Mouse (Mus musculus): ENCODE measurements around the gene Dlx1. TPM values are rescaled to one million over a fixed set of nuclear protein-coding genes. Genes with fewer than 3 reads are reported as not detected.

The Dlx1 gene
- total and polyA plus RNA-seq, 2 experiments from 2014 or later, result not detected

GRCm38 (mm10) chr2:71491295-71491694 lies 36.6 kb upstream of the Dlx1 start:
- Histone ChIP-seq H3K27me3 (ENCODE audit: control insufficient read depth, insufficient read depth, low read length) (no peaks in the 10 kb centered on the region), H3K9me3 (replicated peaks; ENCODE audit: control insufficient read depth, low read length) (no peaks in the 10 kb centered on the region), H3K4me2 (ENCODE audit: low read depth, low read length) (no peak overlapping the region), H3K9ac (replicated peaks; ENCODE audit: low read depth, low read length) (no peak overlapping the region), H3K27ac (ENCODE audit: low read depth) (no peak overlapping the region), H3K4me1 (ENCODE audit: control insufficient read depth, insufficient read depth) (no peaks in the 10 kb centered on the region), H3K36me3 (replicated peaks; ENCODE audit: control insufficient read depth, insufficient read depth, low read length) (no peaks in the 10 kb centered on the region), H3K4me3 (ENCODE audit: low read depth, low read length) (no peak overlapping the region)
- TF ChIP-seq EP300 (IDR thresholded peaks at IDR 0.05; ENCODE audit: low read depth) (no peak), CTCF (IDR thresholded peaks at IDR 0.05; ENCODE audit: low read depth) (no peak)
- DNase-seq (ENCODE audit: low spot score) (no peak), ATAC-seq (ENCODE audit: insufficient read depth, low read depth) (no peak)

GRCm38 (mm10) chr2:71493161-71493683 lies 34.7 kb upstream of the Dlx1 start:
- H3K27me3 ChIP-seq (ENCODE audit: control insufficient read depth, insufficient read depth, low read length), result no peaks in the 10 kb centered on the region
- no peaks in the 10 kb centered on the region for H3K9me3 ChIP-seq (replicated peaks; ENCODE audit: control insufficient read depth, low read length)
- DNase-seq (ENCODE audit: low spot score), result no peak
- H3K4me2 ChIP-seq (ENCODE audit: low read depth, low read length), result no peak overlapping the region
- WGBS, result 77% methylated on average over 12 of the region's 12 CpGs
- TF ChIP-seq CTCF (IDR thresholded peaks at IDR 0.05; ENCODE audit: low read depth), result no peak
- TF ChIP-seq EP300 (IDR thresholded peaks at IDR 0.05; ENCODE audit: low read depth), result no peak
- H3K27ac ChIP-seq (ENCODE audit: low read depth), result no peak overlapping the region
- no peak overlapping the region for H3K4me3 ChIP-seq (ENCODE audit: low read depth, low read length)
- no peaks in the 10 kb centered on the region for H3K36me3 ChIP-seq (replicated peaks; ENCODE audit: control insufficient read depth, insufficient read depth, low read length)
- H3K4me1 ChIP-seq (ENCODE audit: control insufficient read depth, insufficient read depth), result no peaks in the 10 kb centered on the region
- no peak overlapping the region for H3K9ac ChIP-seq (replicated peaks; ENCODE audit: low read depth, low read length)
- no peak for ATAC-seq (ENCODE audit: insufficient read depth, low read depth)

DNA sequence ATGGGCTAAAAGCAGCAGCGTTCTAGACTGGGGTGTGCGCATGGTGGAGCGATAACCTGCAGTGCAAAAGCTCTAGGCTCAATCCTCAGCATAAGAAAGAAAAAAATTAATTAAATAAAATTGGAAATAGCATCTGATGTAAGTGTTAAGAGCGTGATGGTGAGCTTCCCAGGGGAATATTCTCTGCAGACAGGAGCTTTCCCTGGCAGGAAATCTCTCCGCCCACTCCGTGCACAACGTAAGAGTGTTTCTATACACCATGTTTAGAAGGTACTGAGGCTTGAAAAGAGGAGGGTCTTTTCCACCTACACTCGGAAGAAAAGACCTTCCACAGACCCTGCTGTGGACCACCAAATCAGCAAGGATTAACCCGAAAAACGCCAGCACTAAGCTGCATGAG lies 33.4 kb upstream of the Dlx1 start:
- WGBS, result 69% methylated on average over 10 of the region's 10 CpGs
- Histone ChIP-seq H3K4me3 (ENCODE audit: low read depth, low read length) (no peak overlapping the region), H3K9me3 (replicated peaks; ENCODE audit: control insufficient read depth, low read length) (no peaks in the 10 kb centered on the region), H3K36me3 (replicated peaks; ENCODE audit: control insufficient read depth, insufficient read depth, low read length) (no peaks in the 10 kb centered on the region), H3K9ac (replicated peaks; ENCODE audit: low read depth, low read length) (no peak overlapping the region), H3K4me1 (ENCODE audit: control insufficient read depth, insufficient read depth) (no peaks in the 10 kb centered on the region), H3K27me3 (ENCODE audit: control insufficient read depth, insufficient read depth, low read length) (no peaks in the 10 kb centered on the region), H3K4me2 (ENCODE audit: low read depth, low read length) (no peak overlapping the region), H3K27ac (ENCODE audit: low read depth) (no peak overlapping the region)
- ATAC-seq (ENCODE audit: insufficient read depth, low read depth) (no peak), DNase-seq (ENCODE audit: low spot score) (no peak)
- no peak for TF ChIP-seq CTCF (IDR thresholded peaks at IDR 0.05; ENCODE audit: low read depth)
- no peak for TF ChIP-seq EP300 (IDR thresholded peaks at IDR 0.05; ENCODE audit: low read depth)

DNA sequence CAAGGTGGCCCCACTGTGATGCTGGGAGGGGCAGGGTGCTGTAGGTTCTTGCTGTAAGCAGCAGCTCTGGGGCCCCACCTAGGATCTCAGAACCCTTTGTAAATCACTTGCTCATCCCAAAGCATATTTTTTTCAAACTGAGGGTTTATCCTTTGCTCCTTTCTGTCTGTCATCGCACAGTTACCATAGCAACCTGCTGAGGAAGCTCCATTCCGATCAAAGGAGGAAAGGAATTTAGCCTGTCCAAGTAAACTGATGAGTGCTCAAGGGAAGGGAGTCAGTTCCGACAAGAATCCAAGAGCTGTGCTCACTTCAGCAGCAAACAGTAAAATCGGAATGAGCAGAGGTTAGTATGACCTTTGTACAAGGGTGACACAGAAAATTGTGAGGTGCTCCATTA lies 32.9 kb upstream of the Dlx1 start:
- no peak overlapping the region for H3K27ac ChIP-seq (ENCODE audit: low read depth)
- H3K27me3 ChIP-seq (ENCODE audit: control insufficient read depth, insufficient read depth, low read length), result no peaks in the 10 kb centered on the region
- H3K9ac ChIP-seq (replicated peaks; ENCODE audit: low read depth, low read length), result no peak overlapping the region
- no peaks in the 10 kb centered on the region for H3K36me3 ChIP-seq (replicated peaks; ENCODE audit: control insufficient read depth, insufficient read depth, low read length)
- H3K4me1 ChIP-seq (ENCODE audit: control insufficient read depth, insufficient read depth), result no peaks in the 10 kb centered on the region
- TF ChIP-seq CTCF (IDR thresholded peaks at IDR 0.05; ENCODE audit: low read depth), result no peak
- TF ChIP-seq EP300 (IDR thresholded peaks at IDR 0.05; ENCODE audit: low read depth), result no peak
- no peak overlapping the region for H3K4me2 ChIP-seq (ENCODE audit: low read depth, low read length)
- ATAC-seq (ENCODE audit: insufficient read depth, low read depth) (no peak), DNase-seq (ENCODE audit: low spot score) (no peak)
- no peak overlapping the region for H3K4me3 ChIP-seq (ENCODE audit: low read depth, low read length)
- no peaks in the 10 kb centered on the region for H3K9me3 ChIP-seq (replicated peaks; ENCODE audit: control insufficient read depth, low read length)
- WGBS, result 52% methylated on average over 4 of the region's 4 CpGs

DNA sequence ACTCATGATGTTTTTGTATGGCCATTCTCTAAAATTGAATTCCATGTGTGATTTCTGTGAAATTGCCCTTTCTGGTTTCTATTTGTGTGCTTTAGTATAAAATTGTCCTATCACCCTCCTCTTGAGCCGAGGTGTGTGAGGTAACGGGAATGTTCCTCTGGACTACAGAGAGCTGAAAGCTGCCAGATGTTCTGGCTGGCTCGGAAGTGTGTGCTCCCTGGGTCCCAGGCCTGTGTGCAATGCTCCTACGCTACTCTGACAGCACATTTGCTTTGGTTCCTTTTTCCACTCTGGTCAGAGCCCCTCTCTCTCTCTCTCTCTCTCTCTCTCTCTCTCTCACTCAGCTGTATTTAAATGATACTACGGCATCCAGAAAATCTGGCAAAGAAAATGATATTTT lies 30.7 kb upstream of the Dlx1 start:
- WGBS, result 54% methylated on average over 5 of the region's 5 CpGs

More for the DNA sequence above, 30.7 kb upstream of the Dlx1 start:
- Histone ChIP-seq H3K9ac (replicated peaks; ENCODE audit: low read depth, low read length) (no peak overlapping the region), H3K4me2 (ENCODE audit: low read depth, low read length) (no peak overlapping the region), H3K4me3 (ENCODE audit: low read depth, low read length) (no peak overlapping the region), H3K4me1 (ENCODE audit: control insufficient read depth, insufficient read depth) (no peaks in the 10 kb centered on the region), H3K36me3 (replicated peaks; ENCODE audit: control insufficient read depth, insufficient read depth, low read length) (no peaks in the 10 kb centered on the region), H3K27me3 (ENCODE audit: control insufficient read depth, insufficient read depth, low read length) (no peaks in the 10 kb centered on the region), H3K27ac (ENCODE audit: low read depth) (no peak overlapping the region), H3K9me3 (replicated peaks; ENCODE audit: control insufficient read depth, low read length) (no peaks in the 10 kb centered on the region)
- ATAC-seq (ENCODE audit: insufficient read depth, low read depth) (no peak), DNase-seq (ENCODE audit: low spot score) (no peak)
- no peak for TF ChIP-seq EP300 (IDR thresholded peaks at IDR 0.05; ENCODE audit: low read depth)

Data from heart, postnatal 0 days (tissue).